Mouse (Mus musculus): ENCODE measurements around the gene Naip6. TPM values are rescaled to one million over a fixed set of nuclear protein-coding genes. Genes with fewer than 3 reads are reported as not detected.
"Not testable (repeated sequence)": the region's sequence is repeated elsewhere in the genome, so short reads cannot be mapped to it uniquely, and the experiment has no call there.

The Naip6 gene
- polyA plus RNA-seq, 1 experiment from 2014 or later, result 0.06 TPM

- 77% methylated on average over 2 of the region's 2 CpGs for WGBS
- not testable (repeated sequence) for ATAC-seq (ENCODE audit: insufficient number of reproducible peaks, insufficient read depth, low FRiP score, low TSS enrichment, low read depth)
Measured at GRCm38 (mm10) chr13:100251897-100252296, 65.6 kb downstream of the Naip6 start.

GRCm38 (mm10) chr13:100246896-100247519 lies 70.5 kb downstream of the Naip6 start:
- H3K9ac ChIP-seq; H3K27ac ChIP-seq; H3K9me3 ChIP-seq; ATAC-seq (ENCODE audit: insufficient number of reproducible peaks, insufficient read depth, low FRiP score, low TSS enrichment, low read depth); H3K4me2 ChIP-seq; H3K36me3 ChIP-seq; H3K4me1 ChIP-seq; H3K4me3 ChIP-seq; H3K27me3 ChIP-seq: not testable (repeated sequence)
- 73% methylated on average over 5 of the region's 5 CpGs for WGBS

More at GRCm38 (mm10) chr13:100251897-100252296, 65.6 kb downstream of the Naip6 start:
- H3K9me3 ChIP-seq, H3K4me3 ChIP-seq, H3K27me3 ChIP-seq, H3K27ac ChIP-seq, H3K9ac ChIP-seq, H3K4me2 ChIP-seq, H3K4me1 ChIP-seq, H3K36me3 ChIP-seq: not testable (repeated sequence)

GRCm38 (mm10) chr13:100246223-100246622 lies 71.3 kb downstream of the Naip6 start, which contains the start of gene Naip5:
Naip5 (minus strand) TSS chr13:100246323.
- not testable (repeated sequence) for H3K4me1 ChIP-seq; H3K9ac ChIP-seq; ATAC-seq (ENCODE audit: insufficient number of reproducible peaks, insufficient read depth, low FRiP score, low TSS enrichment, low read depth); H3K27me3 ChIP-seq; H3K4me2 ChIP-seq; H3K36me3 ChIP-seq; H3K9me3 ChIP-seq; H3K4me3 ChIP-seq; H3K27ac ChIP-seq
- 69% methylated on average over 4 of the region's 4 CpGs for WGBS

GRCm38 (mm10) chr13:100243702-100244101 lies 73.8 kb downstream of the Naip6 start:
- Histone ChIP-seq H3K27me3 (no peaks in the 10 kb centered on the region), H3K9ac (no peak overlapping the region), H3K4me3 (no peak overlapping the region), H3K27ac (no peak overlapping the region), H3K36me3 (no peaks in the 10 kb centered on the region), H3K9me3 (no peaks in the 10 kb centered on the region), H3K4me1 (no peaks in the 10 kb centered on the region), H3K4me2 (no peak overlapping the region)
- no peak for ATAC-seq (ENCODE audit: insufficient number of reproducible peaks, insufficient read depth, low FRiP score, low TSS enrichment, low read depth)

Other genes starting within 250 kb of the Naip6 start
- gene Bdp1, start 213.6 kb downstream of the Naip6 start, polyA plus RNA-seq (2015; fragmentation: Nextera tagmentation; extraction: Ambion mirVana), result 34.1 and 37.7 TPM in 2 replicates
- 214 and 249 TPM in 2 replicates for gene Serf1, start 209.7 kb downstream of the Naip6 start, polyA plus RNA-seq (2015; fragmentation: Nextera tagmentation; extraction: Ambion mirVana)
- 49.0 and 57.5 TPM in 2 replicates for gene Smn1, start 192.8 kb downstream of the Naip6 start, polyA plus RNA-seq (2015; fragmentation: Nextera tagmentation; extraction: Ambion mirVana)
- 0.14 and 0.21 TPM in 2 replicates for gene Naip2, start 115.6 kb downstream of the Naip6 start, polyA plus RNA-seq (2015; fragmentation: Nextera tagmentation; extraction: Ambion mirVana)
- gene Naip5, start 71.4 kb downstream of the Naip6 start, polyA plus RNA-seq (2015; fragmentation: Nextera tagmentation; extraction: Ambion mirVana), result 0.19 and 0.22 TPM in 2 replicates
- gene Naip1, start 135.2 kb upstream of the Naip6 start, polyA plus RNA-seq (2015; fragmentation: Nextera tagmentation; extraction: Ambion mirVana), result not detected in 2 replicates
- gene Gtf2h2, start 174.9 kb upstream of the Naip6 start, polyA plus RNA-seq (2015; fragmentation: Nextera tagmentation; extraction: Ambion mirVana), result 76.8 and 86.5 TPM in 2 replicates
- gene Ocln, start 235.0 kb upstream of the Naip6 start, polyA plus RNA-seq (2015; fragmentation: Nextera tagmentation; extraction: Ambion mirVana), result 7.8 and 11.1 TPM in 2 replicates